21 mouse cellular contexts compared by ENCODE assay signal in genomic region chr5:141866042-141866441, GRCm38 (mm10).
DNase-seq lines count a peak whose midpoint lies in the region; ATAC-seq and TF ChIP-seq lines count a peak whose summit lies in the region.
"Had no signal": no experiment of that assay in that cellular context is flagged by ENCODE, and none has a peak within 500 bp of the region (broad histone marks: within the 10 kb centered on the region; RNA-seq: fewer than 3 reads in every experiment).

No protein-coding gene starts in this region.

- TF ChIP-seq POLR2A in brain, embryonic 14.5 days (IDR thresholded peaks at IDR 0.05; ENCODE audit: borderline replicate concordance, extremely low read depth, insufficient read depth, insufficient read length, poor library complexity, severe bottlenecking): no peak

- no peaks in the 10 kb centered on the region for H3K27me3 ChIP-seq in intestine, postnatal 0 days (replicated peaks; ENCODE audit: control insufficient read depth, insufficient read depth, low read length)
- H3K27me3 ChIP-seq in intestine, embryonic 16.5 days (replicated peaks; ENCODE audit: control insufficient read depth, insufficient read depth, low read length): no peaks in the 10 kb centered on the region
- H3K27me3 ChIP-seq: embryonic facial prominence, embryonic 12.5 days; forebrain, embryonic 12.5 days; midbrain, embryonic 15.5 days; neural tube, embryonic 13.5 days; stomach, embryonic 15.5 days had no signal

- 62% methylated on average over 3 of the region's 3 CpGs for WGBS in intestine, postnatal 0 days
- 71% methylated on average over 3 of the region's 3 CpGs for WGBS in intestine, embryonic 16.5 days

- ATAC-seq in intestine, postnatal 0 days: no peak
- ATAC-seq in intestine, embryonic 16.5 days: no peak
- ATAC-seq: activated CD4-positive, CD25-positive, alpha-beta regulatory T cell, adult 4 months; hindbrain, embryonic 16.5 days; midbrain, embryonic 15.5 days had no signal

- H3K36me3 ChIP-seq in intestine, postnatal 0 days (ENCODE audit: control insufficient read depth, insufficient read depth): no peaks in the 10 kb centered on the region
- no peaks in the 10 kb centered on the region for H3K36me3 ChIP-seq in intestine, embryonic 16.5 days (ENCODE audit: control insufficient read depth, insufficient read depth, low read length)
- H3K36me3 ChIP-seq: embryonic facial prominence, embryonic 12.5 days; forebrain, embryonic 12.5 days; heart, embryonic 10.5 days; midbrain, embryonic 15.5 days; neural tube, embryonic 13.5 days; stomach, embryonic 15.5 days had no signal

- TF ChIP-seq CTCF in intestine, postnatal 0 days (IDR thresholded peaks at IDR 0.05; ENCODE audit: low read depth): peak; percentile 52
- peak; percentile 45 for TF ChIP-seq CTCF in layer of hippocampus, adult 2 months (conservative IDR thresholded peaks at IDR 0.05)
- peak; percentile 41; the same call in 1 of the 2 replicates for TF ChIP-seq CTCF in brain, embryonic 14.5 days (IDR thresholded peaks at IDR 0.05; ENCODE audit: borderline replicate concordance, extremely low read depth, insufficient read depth, insufficient read length)

- no peaks in the 10 kb centered on the region for H3K9me3 ChIP-seq in intestine, postnatal 0 days (ENCODE audit: control insufficient read depth)
- H3K9me3 ChIP-seq in intestine, embryonic 16.5 days (ENCODE audit: control insufficient read depth, low read length): no peaks in the 10 kb centered on the region
- H3K9me3 ChIP-seq: embryonic facial prominence, embryonic 12.5 days; forebrain, embryonic 12.5 days; heart, embryonic 10.5 days; midbrain, embryonic 15.5 days; neural tube, embryonic 13.5 days; stomach, embryonic 15.5 days had no signal

- peak; percentile 29 to 30 for DNase-seq in cerebellum, postnatal 10 days
- DNase-seq in cerebellum, postnatal 14 days: no peak
- no peak for DNase-seq in layer of hippocampus, adult 2 months (ENCODE audit: low spot score in 2 of 2)
- DNase-seq in layer of hippocampus, postnatal 36 days: no peak
- DNase-seq in brain, embryonic 14.5 days (ENCODE audit: low read depth): peak; percentile 35
- DNase-seq in adipocyte (ENCODE audit: low spot score): no peak
- DNase-seq: adrenal gland, postnatal 10 days; cerebellum, adult 2 months; kidney, adult 11 months; thymus, adult 18-20 months had no signal

- no peak overlapping the region for H3K4me3 ChIP-seq in intestine, postnatal 0 days (ENCODE audit: low read depth, low read length)
- no peak overlapping the region for H3K4me3 ChIP-seq in intestine, embryonic 16.5 days (ENCODE audit: low read length)
- no peak overlapping the region for H3K4me3 ChIP-seq in layer of hippocampus, adult 2 months
- H3K4me3 ChIP-seq: embryonic facial prominence, embryonic 12.5 days; forebrain, embryonic 12.5 days; heart, embryonic 10.5 days; midbrain, embryonic 15.5 days; myocyte; neural tube, embryonic 13.5 days; stomach, embryonic 15.5 days had no signal

- no peak overlapping the region for H3K9ac ChIP-seq in intestine, postnatal 0 days (ENCODE audit: low read depth, low read length)
- H3K9ac ChIP-seq in intestine, embryonic 16.5 days (ENCODE audit: low read depth, low read length): no peak overlapping the region
- H3K9ac ChIP-seq: embryonic facial prominence, embryonic 12.5 days; forebrain, embryonic 12.5 days; midbrain, embryonic 15.5 days; neural tube, embryonic 13.5 days; stomach, embryonic 15.5 days had no signal

- H3K4me1 ChIP-seq in intestine, postnatal 0 days (replicated peaks; ENCODE audit: control insufficient read depth, insufficient read depth, low read length): no peaks in the 10 kb centered on the region
- no peaks in the 10 kb centered on the region for H3K4me1 ChIP-seq in intestine, embryonic 16.5 days (ENCODE audit: control insufficient read depth, insufficient read depth, low read length)
- H3K4me1 ChIP-seq: forebrain, embryonic 12.5 days; midbrain, embryonic 15.5 days; stomach, embryonic 15.5 days had no signal

- H3K4me2 ChIP-seq in intestine, postnatal 0 days (replicated peaks; ENCODE audit: low read depth): no peak overlapping the region
- no peak overlapping the region for H3K4me2 ChIP-seq in intestine, embryonic 16.5 days (ENCODE audit: low read depth, low read length)
- H3K4me2 ChIP-seq: embryonic facial prominence, embryonic 12.5 days; forebrain, embryonic 12.5 days; midbrain, embryonic 15.5 days; neural tube, embryonic 13.5 days; stomach, embryonic 15.5 days had no signal

- H3K27ac ChIP-seq in intestine, postnatal 0 days (ENCODE audit: low read depth, low read length): no peak overlapping the region
- no peak overlapping the region for H3K27ac ChIP-seq in intestine, embryonic 16.5 days (ENCODE audit: low read length)
- H3K27ac ChIP-seq in layer of hippocampus, adult 2 months: no peak overlapping the region
- H3K27ac ChIP-seq: embryonic facial prominence, embryonic 12.5 days; forebrain, embryonic 12.5 days; heart, embryonic 10.5 days; midbrain, embryonic 15.5 days; neural tube, embryonic 13.5 days; stomach, embryonic 15.5 days had no signal

Comparison
In these comparisons a context has a peak if more than half of its experiments do, and no peak if none do; other contexts are left out.
1. DNase-seq: peak in cerebellum, postnatal 10 days (2 of 2) and brain, embryonic 14.5 days (single experiment); none in cerebellum, postnatal 14 days (0 of 2), layer of hippocampus, adult 2 months (0 of 2), layer of hippocampus, postnatal 36 days (0 of 2) and adipocyte (single experiment).
2. Peak in every context shown above with its lines, with median percentiles within 50 percentile points of each other: CTCF ChIP-seq.